Mouse (Mus musculus): ENCODE results near the gene Rxra. TPM values are rescaled to one million over a fixed set of nuclear protein-coding genes. Genes with fewer than 3 reads are reported as not detected.

The Rxra gene
- polyA plus RNA-seq, 1 experiment, result not detected

DNA sequence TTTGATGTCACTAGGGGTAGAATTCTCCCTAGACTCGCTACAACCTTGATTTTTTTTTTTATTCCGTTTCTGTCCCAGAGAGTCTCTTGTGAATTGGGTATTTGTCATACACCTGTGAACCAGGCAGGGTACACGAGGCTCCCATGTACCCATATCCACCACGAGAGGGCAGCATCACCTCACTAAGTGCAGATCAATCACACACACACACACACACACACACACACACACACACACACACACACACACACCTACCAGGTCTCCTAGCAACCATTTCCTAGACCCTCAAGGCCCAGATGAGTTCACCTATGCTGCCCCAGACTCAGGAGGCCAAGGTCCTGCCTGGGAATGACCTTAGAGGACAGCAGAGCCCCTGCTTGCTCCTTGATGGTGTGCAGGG is 94.0 kb downstream of the Rxra start:
- TF ChIP-seq POLR2A (IDR thresholded peaks at IDR 0.05; ENCODE audit: insufficient read depth, low read depth, low read length) (no peak), CTCF (IDR thresholded peaks at IDR 0.05; ENCODE audit: insufficient read depth, low read depth, low read length) (peak; percentile 39; the same call in 1 of the 2 replicates)
- Histone ChIP-seq H3K4me3 (ENCODE audit: insufficient read depth, low read depth, low read length) (no peak overlapping the region), H3K27ac (ENCODE audit: insufficient read depth, low read depth, low read length) (no peak overlapping the region), H3K4me1 (ENCODE audit: control insufficient read depth, insufficient read depth, low read length) (peaks cover 16% of the 10 kb centered on the region)
- WGBS, result 5% methylated on average over 4 of the region's 4 CpGs

DNA sequence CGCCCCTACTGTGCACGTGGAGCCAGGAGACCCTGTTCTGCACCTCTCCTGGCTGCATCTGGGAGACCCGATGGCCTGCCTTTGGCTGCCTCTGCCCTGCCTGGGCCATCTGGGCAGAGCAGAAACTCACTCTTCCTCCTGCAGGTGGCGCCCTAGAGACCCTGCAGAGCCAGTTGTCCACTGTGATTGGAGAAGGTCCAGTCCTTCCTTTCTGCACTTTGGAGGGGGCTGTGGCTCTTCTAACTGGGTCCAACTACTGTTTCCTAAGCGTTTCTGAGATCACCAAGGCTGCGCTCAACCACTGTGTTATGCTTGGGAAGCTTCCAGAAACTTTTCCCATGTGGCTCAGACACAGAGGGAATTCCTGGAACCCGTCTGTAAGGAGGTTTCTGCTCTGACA is 95.7 kb downstream of the Rxra start:
- 30% methylated on average over 7 of the region's 7 CpGs for WGBS
- TF ChIP-seq CTCF (IDR thresholded peaks at IDR 0.05; ENCODE audit: insufficient read depth, low read depth, low read length), result peak; percentile 69
- TF ChIP-seq POLR2A (IDR thresholded peaks at IDR 0.05; ENCODE audit: insufficient read depth, low read depth, low read length), result no peak
- Histone ChIP-seq H3K4me1 (ENCODE audit: control insufficient read depth, insufficient read depth, low read length) (peaks cover 16% of the 10 kb centered on the region), H3K4me3 (ENCODE audit: insufficient read depth, low read depth, low read length) (no peak overlapping the region), H3K27ac (ENCODE audit: insufficient read depth, low read depth, low read length) (no peak overlapping the region)

DNA sequence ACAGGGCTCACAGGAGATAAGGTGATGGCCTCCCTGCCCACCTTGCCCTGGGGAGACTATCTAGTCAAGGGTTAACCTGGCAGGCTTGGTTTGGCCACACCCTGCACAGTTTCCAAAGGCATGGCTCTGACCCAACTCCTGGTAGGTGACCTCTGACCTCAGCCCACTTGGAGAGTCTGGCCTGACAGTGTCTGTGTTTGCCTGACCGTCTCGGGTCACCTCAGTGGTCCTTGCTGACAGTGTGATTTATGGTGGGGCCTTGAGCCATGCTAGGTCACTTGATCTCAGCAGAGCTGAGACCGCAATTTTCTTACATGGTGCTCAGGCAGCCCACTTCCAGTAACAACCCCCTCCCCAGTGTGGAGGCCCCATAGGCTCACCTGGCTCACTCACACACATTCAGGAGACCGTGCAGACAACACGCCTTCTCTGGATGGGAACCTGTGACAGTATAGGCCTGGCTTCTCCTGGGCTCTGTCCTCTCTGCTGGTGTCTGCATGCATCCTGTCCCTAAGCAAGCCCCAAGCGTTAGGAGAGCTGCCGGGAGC is 96.7 kb downstream of the Rxra start:
- TF ChIP-seq CTCF (IDR thresholded peaks at IDR 0.05; ENCODE audit: insufficient read depth, low read depth, low read length), result no peak
- no peak for TF ChIP-seq POLR2A (IDR thresholded peaks at IDR 0.05; ENCODE audit: insufficient read depth, low read depth, low read length)
- 94% methylated on average over 7 of the region's 7 CpGs for WGBS
- Histone ChIP-seq H3K4me3 (ENCODE audit: insufficient read depth, low read depth, low read length) (no peak overlapping the region), H3K27ac (ENCODE audit: insufficient read depth, low read depth, low read length) (no peak overlapping the region), H3K4me1 (ENCODE audit: control insufficient read depth, insufficient read depth, low read length) (peaks cover 16% of the 10 kb centered on the region)

DNA sequence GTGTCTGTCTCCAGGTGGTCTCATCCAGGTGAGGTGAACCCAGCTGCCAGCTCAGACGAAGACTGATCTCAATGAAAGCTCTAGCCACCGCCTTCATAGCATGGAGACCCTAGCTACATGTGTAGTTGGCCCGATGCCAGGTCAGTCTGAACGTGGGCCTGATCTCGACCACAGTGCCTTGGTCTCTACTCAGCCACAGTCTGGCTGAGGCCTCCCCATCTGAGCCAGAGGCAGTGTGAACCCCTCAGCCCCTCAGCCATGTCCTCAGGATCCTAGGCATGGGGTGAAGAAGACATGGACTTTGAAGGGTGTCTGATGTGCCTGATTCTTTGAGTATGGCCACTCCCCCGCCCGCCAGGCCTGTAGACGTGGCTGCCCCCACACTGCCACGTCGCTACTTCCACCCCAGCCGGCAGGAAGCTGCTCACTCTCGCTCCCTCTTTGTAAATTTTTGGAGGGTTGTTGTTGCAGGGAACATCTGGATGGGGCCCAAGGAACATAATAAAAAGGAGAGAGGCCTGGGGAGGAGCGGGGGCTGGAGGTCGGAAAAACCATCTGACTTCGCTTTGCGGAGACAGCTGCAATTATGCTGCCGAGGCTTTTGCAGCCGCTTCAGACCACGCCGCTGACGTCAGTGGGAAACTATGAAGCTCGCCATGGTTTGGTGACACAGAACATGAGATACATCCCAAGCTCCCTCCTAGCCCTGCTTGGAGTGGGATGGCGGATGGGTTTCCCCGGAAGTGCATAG is 97.9 kb downstream of the Rxra start:
- H3K27ac ChIP-seq (ENCODE audit: insufficient read depth, low read depth, low read length), result no peak overlapping the region
- 42% methylated on average over 24 of the region's 24 CpGs for WGBS
- H3K4me1 ChIP-seq (ENCODE audit: control insufficient read depth, insufficient read depth, low read length), result peaks cover 16% of the 10 kb centered on the region
- TF ChIP-seq CTCF (IDR thresholded peaks at IDR 0.05; ENCODE audit: insufficient read depth, low read depth, low read length), result no peak
- no peak for TF ChIP-seq POLR2A (IDR thresholded peaks at IDR 0.05; ENCODE audit: insufficient read depth, low read depth, low read length)
- no peak overlapping the region for H3K4me3 ChIP-seq (ENCODE audit: insufficient read depth, low read depth, low read length)

DNA sequence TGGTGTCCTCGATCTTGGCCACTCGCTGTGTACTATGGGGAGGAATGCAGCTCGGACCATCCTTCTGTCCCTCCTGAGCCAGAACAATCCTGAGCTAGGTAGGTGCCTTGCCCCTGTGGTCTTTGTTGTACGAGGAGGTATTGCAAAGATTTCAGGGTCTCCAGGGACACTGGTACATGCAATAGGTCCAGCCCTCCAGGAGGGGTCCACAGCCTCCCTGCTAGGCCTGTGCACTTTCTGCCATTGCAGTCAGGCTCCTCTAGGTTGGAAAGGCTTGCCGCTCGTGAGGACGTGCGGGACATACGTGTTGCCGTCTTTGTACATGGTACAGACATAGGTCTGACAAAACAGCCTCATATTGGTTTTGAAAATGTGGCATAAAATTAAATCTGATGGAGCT is 98.8 kb downstream of the Rxra start:
- H3K4me3 ChIP-seq (ENCODE audit: insufficient read depth, low read depth, low read length), result no peak overlapping the region
- H3K27ac ChIP-seq (ENCODE audit: insufficient read depth, low read depth, low read length), result no peak overlapping the region
- peaks cover 16% of the 10 kb centered on the region for H3K4me1 ChIP-seq (ENCODE audit: control insufficient read depth, insufficient read depth, low read length)
- WGBS, result 96% methylated on average over 10 of the region's 10 CpGs
- TF ChIP-seq POLR2A (IDR thresholded peaks at IDR 0.05; ENCODE audit: insufficient read depth, low read depth, low read length), result no peak
- TF ChIP-seq CTCF (IDR thresholded peaks at IDR 0.05; ENCODE audit: insufficient read depth, low read depth, low read length), result no peak

DNA sequence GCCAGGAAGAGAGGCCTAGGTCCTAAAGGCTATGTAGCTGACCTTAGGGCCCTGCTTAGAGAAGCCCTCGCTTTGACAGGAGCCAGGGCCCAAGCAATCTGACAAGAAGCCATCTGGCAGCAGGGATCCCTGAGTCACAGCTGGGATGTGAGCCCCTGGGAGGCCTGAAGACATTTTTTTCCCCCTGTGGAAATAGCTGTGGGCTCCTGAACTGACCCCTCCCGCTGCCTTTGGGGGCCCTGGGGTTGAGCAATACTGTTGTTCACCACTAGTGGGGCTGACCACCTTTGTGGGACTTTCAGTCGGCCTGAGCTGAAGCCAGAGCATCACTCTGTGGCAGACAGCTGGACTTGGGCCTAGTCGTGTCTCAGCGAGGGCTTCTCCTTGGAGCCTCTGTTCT is 99.4 kb downstream of the Rxra start:
- H3K4me3 ChIP-seq (ENCODE audit: insufficient read depth, low read depth, low read length), result no peak overlapping the region
- WGBS, result 79% methylated on average over 5 of the region's 5 CpGs
- no peak for TF ChIP-seq POLR2A (IDR thresholded peaks at IDR 0.05; ENCODE audit: insufficient read depth, low read depth, low read length)
- TF ChIP-seq CTCF (IDR thresholded peaks at IDR 0.05; ENCODE audit: insufficient read depth, low read depth, low read length), result peak; percentile 4; the same call in 1 of the 2 replicates
- no peak overlapping the region for H3K27ac ChIP-seq (ENCODE audit: insufficient read depth, low read depth, low read length)
- peaks cover 16% of the 10 kb centered on the region for H3K4me1 ChIP-seq (ENCODE audit: control insufficient read depth, insufficient read depth, low read length)

DNA sequence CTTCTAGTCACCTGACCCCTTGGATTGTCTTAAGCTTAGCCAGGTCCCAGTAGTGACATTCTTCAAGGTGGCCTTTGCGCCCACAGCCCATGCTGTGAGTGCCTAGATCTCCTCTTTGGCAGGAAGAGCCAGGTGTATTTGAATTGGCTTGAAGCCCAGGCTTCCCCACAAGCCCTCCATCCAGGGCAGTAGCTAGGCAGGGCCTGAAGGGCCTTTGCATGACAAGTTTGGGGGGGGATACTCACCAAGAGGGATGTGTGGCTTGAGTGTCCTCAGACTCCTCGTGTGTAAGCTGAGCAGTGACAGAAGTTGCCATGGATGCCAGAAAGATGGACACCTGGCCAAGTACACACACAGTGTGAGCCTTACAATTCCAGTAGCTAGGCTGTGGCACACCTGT is 101.5 kb downstream of the Rxra start:
- Histone ChIP-seq H3K4me3 (ENCODE audit: insufficient read depth, low read depth, low read length) (no peak overlapping the region), H3K27ac (ENCODE audit: insufficient read depth, low read depth, low read length) (no peak overlapping the region)
- 92% methylated on average over 2 of the region's 2 CpGs for WGBS

DNA sequence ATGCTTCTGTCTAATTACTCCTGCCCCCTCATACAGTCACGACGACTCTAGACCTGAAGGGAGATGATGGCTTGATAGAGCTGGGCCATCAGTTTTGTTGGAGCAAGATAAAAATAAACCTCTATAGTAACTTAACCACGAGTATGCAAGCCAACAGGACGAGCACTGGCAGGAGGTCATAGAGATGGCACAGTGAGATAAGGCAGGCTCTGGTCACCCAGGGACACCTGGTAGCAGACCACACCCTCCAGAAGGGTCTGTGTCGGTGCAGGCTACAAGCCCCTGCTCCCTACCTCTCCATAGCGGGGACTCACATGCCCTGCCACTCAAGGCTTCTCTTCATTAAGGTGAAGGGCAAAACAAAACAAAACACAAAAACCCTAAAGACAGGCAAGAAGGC is 102.0 kb downstream of the Rxra start:
- no peak overlapping the region for H3K27ac ChIP-seq (ENCODE audit: insufficient read depth, low read depth, low read length)
- no peak for TF ChIP-seq POLR2A (IDR thresholded peaks at IDR 0.05; ENCODE audit: insufficient read depth, low read depth, low read length)
- no peak for TF ChIP-seq CTCF (IDR thresholded peaks at IDR 0.05; ENCODE audit: insufficient read depth, low read depth, low read length)
- WGBS, result 86% methylated on average over 6 of the region's 6 CpGs
- no peak overlapping the region for H3K4me3 ChIP-seq (ENCODE audit: insufficient read depth, low read depth, low read length)
- peaks cover 16% of the 10 kb centered on the region for H3K4me1 ChIP-seq (ENCODE audit: control insufficient read depth, insufficient read depth, low read length)

More for the DNA sequence above, 101.5 kb downstream of the Rxra start:
- TF ChIP-seq POLR2A (IDR thresholded peaks at IDR 0.05; ENCODE audit: insufficient read depth, low read depth, low read length), result no peak
- TF ChIP-seq CTCF (IDR thresholded peaks at IDR 0.05; ENCODE audit: insufficient read depth, low read depth, low read length), result no peak
- H3K4me1 ChIP-seq (ENCODE audit: control insufficient read depth, insufficient read depth, low read length), result peaks cover 16% of the 10 kb centered on the region

DNA sequence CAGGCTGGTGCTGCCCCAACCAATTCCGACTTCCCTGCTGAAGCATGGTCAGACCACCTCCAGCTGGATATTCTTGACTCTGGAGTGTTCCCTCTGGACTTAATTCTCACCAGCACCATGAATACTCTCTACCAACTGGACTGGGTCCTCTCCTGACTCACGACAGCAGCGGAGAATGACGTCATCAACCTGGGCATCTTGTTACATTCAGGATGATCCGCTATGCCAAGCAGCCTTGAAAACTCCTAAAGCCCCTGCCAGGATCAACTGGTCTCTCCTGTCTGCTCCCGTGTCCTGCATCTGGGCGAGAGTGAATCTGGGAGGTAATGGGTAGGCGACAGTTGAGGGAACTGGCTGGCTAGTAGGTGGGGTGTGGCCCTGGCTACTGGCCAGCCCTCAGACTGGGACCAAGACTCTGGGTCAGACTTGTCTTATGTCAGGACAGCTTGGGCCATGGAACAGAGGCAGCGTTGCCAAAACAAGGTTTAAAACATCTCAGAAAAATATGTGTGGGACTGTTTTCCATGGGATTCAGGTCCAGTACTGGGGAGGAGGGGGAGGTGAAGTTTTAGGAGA is 103.1 kb downstream of the Rxra start:
- H3K4me3 ChIP-seq (ENCODE audit: insufficient read depth, low read depth, low read length), result no peak overlapping the region
- no peak overlapping the region for H3K27ac ChIP-seq (ENCODE audit: insufficient read depth, low read depth, low read length)
- no peak for TF ChIP-seq POLR2A (IDR thresholded peaks at IDR 0.05; ENCODE audit: insufficient read depth, low read depth, low read length)
- no peak for TF ChIP-seq CTCF (IDR thresholded peaks at IDR 0.05; ENCODE audit: insufficient read depth, low read depth, low read length)
- WGBS, result 89% methylated on average over 9 of the region's 9 CpGs
- peaks cover 7% of the 10 kb centered on the region for H3K4me1 ChIP-seq (ENCODE audit: control insufficient read depth, insufficient read depth, low read length)
